Mouse (Mus musculus): ENCODE results near the gene Slc35d1. TPM values are rescaled to one million over a fixed set of nuclear protein-coding genes. Genes with fewer than 3 reads are reported as not detected.

The Slc35d1 gene
- polyA plus RNA-seq (2015; fragmentation: Nextera tagmentation; extraction: Ambion mirVana) = 8.2 and 10.1 TPM in 2 replicates

- peak; percentile 94 for ATAC-seq (ENCODE audit: low FRiP score)
- Histone ChIP-seq H3K27ac (replicated peaks) (peak within 1 kb of the TSS; percentile 99), H3K36me3 (0 out of 2 replicates have a peak, but pooled peaks cover 5% of the 10 kb centered on the region), H3K4me2 (peak within 1 kb of the TSS; percentile 69), H3K4me3 (replicated peaks) (peak within 1 kb of the TSS; percentile 89), H3K27me3 (replicated peaks) (no peaks in the 10 kb centered on the region), H3K4me1 (peaks cover 23% of the 10 kb centered on the region), H3K9me3 (replicated peaks) (no peaks in the 10 kb centered on the region), H3K9ac (replicated peaks) (peak within 1 kb of the TSS; percentile 94)
- WGBS = 3% methylated on average over 52 of the region's 70 CpGs
Measured at GRCm38 (mm10) chr4:103214925-103215820, at the start of gene Slc35d1. Gene Slc35d1 (minus strand): TSS chr4:103215164.

- no peak overlapping the region for H3K27ac ChIP-seq (replicated peaks)
- H3K9ac ChIP-seq (replicated peaks) = no peak overlapping the region
- H3K4me1 ChIP-seq = peaks cover 10% of the 10 kb centered on the region; the same call in 1 of the 2 replicates
- WGBS = 16% methylated on average over 8 of the region's 8 CpGs
- no peaks in the 10 kb centered on the region for H3K36me3 ChIP-seq
- H3K27me3 ChIP-seq (replicated peaks) = no peaks in the 10 kb centered on the region
- ATAC-seq (ENCODE audit: low FRiP score) = no peak
- no peaks in the 10 kb centered on the region for H3K9me3 ChIP-seq (replicated peaks)
- H3K4me3 ChIP-seq (replicated peaks) = no peak overlapping the region
- no peak overlapping the region for H3K4me2 ChIP-seq
Measured at GRCm38 (mm10) chr4:103263812-103264396, 48.9 kb upstream of the Slc35d1 start.

GRCm38 (mm10) chr4:103263378-103263777 lies 48.4 kb upstream of the Slc35d1 start:
- H3K27me3 ChIP-seq (replicated peaks) = no peaks in the 10 kb centered on the region
- no peak overlapping the region for H3K4me3 ChIP-seq (replicated peaks)
- no peaks in the 10 kb centered on the region for H3K36me3 ChIP-seq
- 40% methylated on average over 5 of the region's 5 CpGs for WGBS
- ATAC-seq (ENCODE audit: low FRiP score) = no peak
- no peak overlapping the region for H3K4me2 ChIP-seq
- no peak overlapping the region for H3K27ac ChIP-seq (replicated peaks)
- H3K9me3 ChIP-seq (replicated peaks) = no peaks in the 10 kb centered on the region
- H3K9ac ChIP-seq (replicated peaks) = no peak overlapping the region
- peaks cover 10% of the 10 kb centered on the region; the same call in 1 of the 2 replicates for H3K4me1 ChIP-seq

- H3K4me2 ChIP-seq = no peak overlapping the region
- no peak overlapping the region for H3K9ac ChIP-seq (replicated peaks)
- no peak for ATAC-seq (ENCODE audit: low FRiP score)
- no peaks in the 10 kb centered on the region for H3K36me3 ChIP-seq
- H3K9me3 ChIP-seq (replicated peaks) = no peaks in the 10 kb centered on the region
- peaks cover 7% of the 10 kb centered on the region; the same call in 1 of the 2 replicates for H3K4me1 ChIP-seq
- H3K4me3 ChIP-seq (replicated peaks) = no peak overlapping the region
- H3K27me3 ChIP-seq (replicated peaks) = no peaks in the 10 kb centered on the region
- no peak overlapping the region for H3K27ac ChIP-seq (replicated peaks)
- 84% methylated on average over 3 of the region's 3 CpGs for WGBS
Measured at GRCm38 (mm10) chr4:103258817-103259216, 43.9 kb upstream of the Slc35d1 start.

GRCm38 (mm10) chr4:103253846-103254245 lies 38.9 kb upstream of the Slc35d1 start:
- Histone ChIP-seq H3K9ac (replicated peaks) (no peak overlapping the region), H3K27me3 (replicated peaks) (no peaks in the 10 kb centered on the region), H3K4me2 (no peak overlapping the region), H3K4me3 (replicated peaks) (no peak overlapping the region), H3K27ac (replicated peaks) (no peak overlapping the region), H3K36me3 (no peaks in the 10 kb centered on the region), H3K9me3 (replicated peaks) (no peaks in the 10 kb centered on the region), H3K4me1 (no peaks in the 10 kb centered on the region)
- 89% methylated on average over 4 of the region's 4 CpGs for WGBS
- ATAC-seq (ENCODE audit: low FRiP score) = no peak

- Histone ChIP-seq H3K27me3 (replicated peaks) (no peaks in the 10 kb centered on the region), H3K27ac (replicated peaks) (no peak overlapping the region), H3K4me2 (no peak overlapping the region), H3K36me3 (no peaks in the 10 kb centered on the region), H3K9ac (replicated peaks) (no peak overlapping the region), H3K4me3 (replicated peaks) (no peak overlapping the region), H3K9me3 (replicated peaks) (no peaks in the 10 kb centered on the region), H3K4me1 (no peaks in the 10 kb centered on the region)
- no peak for ATAC-seq (ENCODE audit: low FRiP score)
- WGBS = 71% methylated on average over 6 of the region's 6 CpGs
Measured at GRCm38 (mm10) chr4:103249436-103250085, 34.6 kb upstream of the Slc35d1 start.

GRCm38 (mm10) chr4:103247813-103248212 lies 32.8 kb upstream of the Slc35d1 start:
- no peak for ATAC-seq (ENCODE audit: low FRiP score)
- WGBS = 93% methylated on average over 2 of the region's 2 CpGs
- H3K4me1 ChIP-seq = no peaks in the 10 kb centered on the region
- H3K27ac ChIP-seq (replicated peaks) = no peak overlapping the region
- H3K27me3 ChIP-seq (replicated peaks) = no peaks in the 10 kb centered on the region
- no peak overlapping the region for H3K9ac ChIP-seq (replicated peaks)
- H3K9me3 ChIP-seq (replicated peaks) = no peaks in the 10 kb centered on the region
- no peak overlapping the region for H3K4me2 ChIP-seq
- no peaks in the 10 kb centered on the region for H3K36me3 ChIP-seq
- no peak overlapping the region for H3K4me3 ChIP-seq (replicated peaks)

GRCm38 (mm10) chr4:103247249-103247648 lies 32.3 kb upstream of the Slc35d1 start:
- H3K4me2 ChIP-seq = no peak overlapping the region
- H3K27ac ChIP-seq (replicated peaks) = no peak overlapping the region
- H3K27me3 ChIP-seq (replicated peaks) = no peaks in the 10 kb centered on the region
- no peak for ATAC-seq (ENCODE audit: low FRiP score)
- no peak overlapping the region for H3K4me3 ChIP-seq (replicated peaks)
- H3K9me3 ChIP-seq (replicated peaks) = no peaks in the 10 kb centered on the region
- H3K4me1 ChIP-seq = no peaks in the 10 kb centered on the region
- H3K9ac ChIP-seq (replicated peaks) = no peak overlapping the region
- WGBS = 89% methylated on average over 3 of the region's 3 CpGs
- H3K36me3 ChIP-seq = no peaks in the 10 kb centered on the region

- 43% methylated on average over 2 of the region's 2 CpGs for WGBS
- ATAC-seq (ENCODE audit: low FRiP score) = no peak
- H3K4me1 ChIP-seq = no peaks in the 10 kb centered on the region
- no peak overlapping the region for H3K4me3 ChIP-seq (replicated peaks)
- H3K9me3 ChIP-seq (replicated peaks) = no peaks in the 10 kb centered on the region
- no peak overlapping the region for H3K4me2 ChIP-seq
- no peaks in the 10 kb centered on the region for H3K27me3 ChIP-seq (replicated peaks)
- H3K9ac ChIP-seq (replicated peaks) = no peak overlapping the region
- no peak overlapping the region for H3K27ac ChIP-seq (replicated peaks)
- H3K36me3 ChIP-seq = no peaks in the 10 kb centered on the region
Measured at GRCm38 (mm10) chr4:103232156-103232555, 17.2 kb upstream of the Slc35d1 start.

GRCm38 (mm10) chr4:103222854-103223253 lies 7.9 kb upstream of the Slc35d1 start:
- WGBS = 46% methylated on average over 9 of the region's 9 CpGs
- no peak overlapping the region for H3K4me2 ChIP-seq
- H3K27me3 ChIP-seq (replicated peaks) = no peaks in the 10 kb centered on the region
- H3K27ac ChIP-seq (replicated peaks) = no peak overlapping the region
- no peak overlapping the region for H3K9ac ChIP-seq (replicated peaks)
- no peak for ATAC-seq (ENCODE audit: low FRiP score)
- no peaks in the 10 kb centered on the region for H3K4me1 ChIP-seq
- H3K4me3 ChIP-seq (replicated peaks) = no peak overlapping the region
- H3K9me3 ChIP-seq (replicated peaks) = no peaks in the 10 kb centered on the region
- no peaks in the 10 kb centered on the region for H3K36me3 ChIP-seq

- Histone ChIP-seq H3K9me3 (replicated peaks) (no peaks in the 10 kb centered on the region), H3K36me3 (no peaks in the 10 kb centered on the region), H3K27ac (replicated peaks) (no peak overlapping the region), H3K9ac (replicated peaks) (no peak overlapping the region), H3K4me3 (replicated peaks) (no peak overlapping the region), H3K4me2 (no peak overlapping the region), H3K4me1 (no peaks in the 10 kb centered on the region), H3K27me3 (replicated peaks) (no peaks in the 10 kb centered on the region)
- ATAC-seq (ENCODE audit: low FRiP score) = no peak
- 87% methylated on average over 6 of the region's 6 CpGs for WGBS
Measured at GRCm38 (mm10) chr4:103221789-103222188, 6.8 kb upstream of the Slc35d1 start.

Data from neural tube, embryonic 15.5 days (tissue).